Mouse (Mus musculus) adipocyte (in vitro differentiated cells): ENCODE measurements around the gene Sbp.
"Not testable (repeated sequence)": the region's sequence is repeated elsewhere in the genome, so short reads cannot be mapped to it uniquely, and the experiment has no call there.

Experiments used
- DNase-seq: peaks from one replicate; pipeline ENCODE4 v3.0.0-alpha.2; 2016; ENCODE audit warnings: low spot score

Sbp gene

DNA sequence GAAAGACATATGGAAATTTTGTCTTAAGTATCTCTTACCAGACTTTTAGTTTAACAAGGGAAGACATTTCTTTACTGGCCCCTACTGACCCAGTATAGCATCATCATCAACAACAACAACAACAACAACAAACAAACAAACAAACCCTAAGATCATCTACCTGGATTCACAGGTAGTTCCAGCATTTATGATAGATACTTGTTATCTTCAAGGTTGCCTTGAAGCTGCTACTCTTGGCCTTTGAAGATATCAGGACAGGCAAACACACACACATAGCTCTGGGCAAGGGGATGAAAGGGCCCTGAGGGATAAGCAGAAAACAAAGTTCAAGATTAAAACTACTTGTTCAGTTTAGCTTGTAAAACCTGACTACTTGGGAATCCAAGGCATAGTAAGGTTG lies at the start of gene Sbp:
Sbp (plus strand) TSS at position 301 of the 400 bp plus-strand sequence.
- DNase-seq: no peak

DNA sequence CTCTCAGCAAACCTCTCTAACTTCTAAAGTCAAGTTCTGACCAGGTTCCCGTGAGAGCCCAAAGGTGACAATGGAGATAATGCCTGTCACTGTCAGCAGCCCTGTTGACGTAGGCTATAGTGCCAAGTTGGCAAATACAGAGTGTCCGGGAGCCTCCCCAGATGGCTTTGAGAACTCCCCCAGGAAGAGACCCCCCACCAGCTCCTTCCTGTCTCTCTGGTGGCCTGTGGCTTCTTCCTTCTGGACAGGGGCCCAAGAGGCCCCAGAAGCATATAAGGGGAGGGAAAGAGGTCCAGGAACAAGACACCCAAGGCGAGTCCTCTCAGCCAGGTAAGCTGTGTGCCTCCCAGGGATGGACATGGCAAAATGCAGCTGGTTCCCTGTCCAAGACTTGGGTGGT lies 24.3 kb upstream of the Sbp start, which contains the start of gene Dcpp3:
Dcpp3 (plus strand) TSS at position 301 of the 400 bp plus-strand sequence.
- not testable (repeated sequence) for DNase-seq

DNA sequence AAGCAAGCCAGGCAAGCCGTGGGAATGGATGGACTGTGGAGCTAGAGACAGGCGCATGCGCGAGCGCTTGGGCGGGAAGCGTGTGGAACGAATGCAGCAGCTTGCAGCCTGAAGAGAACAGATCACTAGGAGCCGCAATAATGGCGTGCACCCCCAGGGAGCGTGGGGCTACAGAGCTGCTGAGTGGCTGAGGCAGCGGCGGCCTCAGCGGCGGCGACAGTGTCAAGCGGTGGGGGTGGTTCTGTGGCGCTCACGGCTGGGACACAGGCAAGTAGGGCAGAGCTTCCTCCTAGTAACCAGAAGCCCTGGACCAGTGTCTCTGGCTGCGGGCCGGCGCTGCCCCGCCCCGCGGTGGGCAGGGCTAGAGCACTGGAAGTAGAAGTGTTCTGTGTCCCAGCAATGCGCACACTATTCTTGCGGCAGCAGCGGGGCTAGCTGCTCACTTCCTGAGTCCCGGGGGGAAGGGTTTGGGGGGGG lies 16.9 kb upstream of the Sbp start:
- DNase-seq: peak; percentile 93

DNA sequence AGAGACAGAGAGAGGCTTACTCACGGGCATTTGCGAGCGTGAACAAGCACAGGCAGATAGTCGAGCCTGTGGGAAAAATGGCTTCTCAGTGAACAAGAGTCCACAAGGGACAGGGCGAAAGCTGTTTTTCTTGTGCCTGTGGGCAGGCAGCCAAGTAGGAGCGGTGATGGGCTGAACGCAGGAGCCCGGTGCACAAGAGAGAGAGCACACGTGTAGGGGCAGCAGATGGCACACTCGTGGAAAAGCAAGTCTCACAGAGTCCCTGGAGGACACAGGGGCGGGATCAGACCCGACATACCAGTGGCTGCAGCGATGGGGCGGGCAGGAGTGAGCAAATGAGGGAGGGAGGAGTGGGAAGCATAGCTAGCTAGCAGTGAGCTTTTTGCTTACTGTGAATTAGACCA lies 16.4 kb upstream of the Sbp start:
- DNase-seq: peak; percentile 76

DNA sequence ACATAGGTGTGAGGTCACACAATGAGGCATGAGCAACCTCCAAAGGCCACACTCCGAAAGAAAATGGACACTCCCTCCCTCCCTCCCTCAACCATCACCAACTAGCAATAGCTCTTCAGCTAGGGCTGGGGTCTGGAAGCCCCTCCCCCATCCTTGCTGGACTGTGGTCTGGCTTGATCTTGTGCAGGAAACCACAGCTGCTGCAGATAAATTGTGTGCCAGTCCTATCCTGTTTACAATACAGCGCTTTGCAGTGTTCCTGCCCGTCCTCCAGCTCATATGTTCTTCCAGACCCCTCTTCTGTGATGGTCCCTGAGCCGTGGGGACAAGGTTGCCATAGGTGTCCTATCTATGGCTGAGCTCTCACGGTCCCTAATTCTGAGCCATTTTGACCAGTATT lies 10.3 kb upstream of the Sbp start:
- peak; percentile 1 for DNase-seq

DNA sequence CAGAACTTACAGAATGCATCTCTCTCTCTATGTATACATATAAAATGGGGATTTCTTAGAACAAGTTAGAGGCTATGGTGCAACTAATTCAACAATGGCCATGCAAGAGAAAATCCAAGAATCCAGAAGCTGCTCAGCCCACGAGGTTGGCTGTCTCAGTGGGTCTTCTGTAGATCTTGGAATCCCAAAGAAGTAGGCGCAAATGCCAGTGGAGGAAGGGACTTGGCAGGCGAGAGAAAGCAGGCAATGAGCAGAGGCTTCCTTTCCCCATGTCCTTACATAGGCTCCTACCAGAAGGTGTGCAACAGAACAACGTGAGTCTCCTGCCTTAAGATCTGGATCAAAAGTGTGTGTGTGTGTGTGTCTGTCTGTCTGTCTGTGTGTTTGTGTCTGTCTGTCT lies 6.0 kb downstream of the Sbp start:
- not testable (repeated sequence) for DNase-seq

DNA sequence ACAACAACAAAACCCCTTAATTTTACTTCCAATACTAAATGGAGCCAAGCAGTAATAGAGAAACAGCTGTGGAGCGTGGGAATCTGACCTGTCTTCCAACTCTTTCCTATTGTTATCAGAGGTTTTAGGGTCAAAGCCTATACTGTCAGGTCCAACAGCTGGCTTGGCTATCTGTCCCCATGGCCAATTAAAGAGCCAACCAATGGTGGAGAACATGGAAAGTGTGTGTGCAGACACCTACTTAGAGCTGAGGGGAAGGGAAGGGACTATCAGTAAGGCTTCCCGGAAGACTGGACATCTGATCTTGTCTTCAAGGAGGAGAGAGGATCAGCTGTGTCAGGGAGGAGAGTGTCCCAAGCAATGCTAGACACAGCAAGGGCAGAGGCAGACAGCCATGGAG lies 7.6 kb downstream of the Sbp start:
- DNase-seq: no peak

DNA sequence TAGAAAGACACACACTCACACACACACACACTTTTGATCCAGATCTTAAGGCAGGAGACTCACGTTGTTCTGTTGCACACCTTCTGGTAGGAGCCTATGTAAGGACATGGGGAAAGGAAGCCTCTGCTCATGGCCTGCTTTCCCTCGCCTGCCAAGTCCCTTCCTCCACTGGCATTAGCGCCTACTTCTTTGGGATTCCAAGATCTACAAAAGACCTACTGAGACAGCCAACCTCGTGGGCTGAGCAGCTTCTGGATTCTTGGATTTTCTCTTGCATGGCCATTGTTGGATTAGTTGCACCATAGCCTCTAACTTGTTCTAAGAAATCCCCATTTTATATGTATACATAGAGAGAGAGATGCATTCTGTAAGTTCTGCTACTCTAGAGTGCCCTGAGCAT lies 9.4 kb downstream of the Sbp start:
- DNase-seq: not testable (repeated sequence)

DNA sequence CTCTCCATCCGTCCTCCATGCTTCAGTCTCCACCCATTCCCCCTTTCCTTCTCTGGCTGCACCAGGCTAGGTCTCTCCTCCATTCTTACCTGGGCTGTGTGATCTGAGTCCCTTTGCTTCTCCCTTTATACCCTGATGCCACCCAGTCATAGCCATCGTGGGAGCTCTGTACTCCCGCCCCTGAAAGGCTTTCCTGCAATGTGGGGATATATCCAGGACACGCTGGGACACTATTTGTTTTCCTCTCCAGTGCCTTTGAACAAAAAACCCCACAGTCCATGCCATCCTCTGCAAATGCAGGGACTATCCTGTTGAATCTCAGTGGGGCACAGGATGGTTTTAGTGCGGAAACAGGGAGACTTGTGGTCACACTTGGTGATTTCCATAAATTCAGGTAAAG lies 13.7 kb downstream of the Sbp start, which contains the start of gene Sbpl:
Sbpl (minus strand) TSS at position 101 of the 400 bp plus-strand sequence.
- DNase-seq: no peak

DNA sequence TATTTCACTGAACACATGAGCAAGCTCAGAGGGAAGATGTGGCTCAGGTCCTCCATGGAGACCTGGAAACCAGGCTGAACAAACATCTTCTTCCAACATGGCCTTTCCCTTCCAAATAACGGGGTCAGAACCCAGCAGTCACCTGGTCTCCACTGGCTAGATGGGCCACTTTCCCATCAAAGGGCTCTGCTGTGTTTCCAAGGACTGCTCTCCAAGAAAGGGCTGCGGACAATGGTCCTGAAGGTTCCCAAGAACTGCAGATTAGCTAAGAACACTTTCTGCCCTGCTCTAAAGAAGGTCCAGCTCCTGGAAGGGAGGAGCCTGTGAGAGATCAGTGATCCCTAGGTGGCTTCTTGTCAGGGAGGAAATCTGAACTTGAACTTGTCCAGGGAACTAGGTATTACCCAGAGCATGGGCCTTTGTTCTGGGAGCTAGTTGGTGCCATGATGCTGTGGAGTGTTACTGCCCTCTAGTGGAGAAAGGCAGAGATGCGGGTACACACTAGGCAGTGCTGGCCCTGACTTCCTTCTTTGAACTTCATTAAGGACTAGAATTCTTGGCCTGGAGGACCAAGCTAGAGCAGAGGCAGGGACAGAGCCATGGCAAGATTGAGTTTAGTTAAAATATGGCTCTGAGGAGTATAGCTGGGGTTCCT lies 18.7 kb downstream of the Sbp start:
- DNase-seq: peak; percentile 91

DNA sequence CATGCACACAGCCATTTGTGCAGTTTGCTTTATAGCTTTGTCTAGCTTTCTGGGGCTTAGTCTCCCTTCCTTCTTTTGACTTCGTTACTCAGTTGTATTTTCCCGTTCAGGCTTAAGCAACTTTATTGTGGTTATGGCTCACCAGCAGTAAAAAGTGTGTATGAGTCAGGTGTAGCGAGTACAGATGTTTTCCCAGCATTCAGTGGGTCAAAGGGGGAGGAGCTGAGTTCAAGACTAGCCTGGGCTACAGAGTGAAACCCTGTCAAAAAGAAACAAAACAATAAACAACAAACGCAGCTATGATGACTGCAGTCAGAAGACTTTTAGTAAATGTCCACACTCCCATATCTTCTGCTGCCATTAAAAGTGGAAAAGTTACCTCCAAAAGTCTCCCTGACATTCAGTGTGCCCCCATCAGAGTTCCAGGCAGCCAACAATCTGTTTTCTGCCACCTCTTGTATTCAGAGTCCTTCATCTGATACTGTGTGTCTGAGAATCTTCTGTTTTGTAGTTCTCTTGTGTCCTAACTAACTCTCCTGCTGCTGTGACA lies 20.2 kb downstream of the Sbp start:
- DNase-seq: no peak

DNA sequence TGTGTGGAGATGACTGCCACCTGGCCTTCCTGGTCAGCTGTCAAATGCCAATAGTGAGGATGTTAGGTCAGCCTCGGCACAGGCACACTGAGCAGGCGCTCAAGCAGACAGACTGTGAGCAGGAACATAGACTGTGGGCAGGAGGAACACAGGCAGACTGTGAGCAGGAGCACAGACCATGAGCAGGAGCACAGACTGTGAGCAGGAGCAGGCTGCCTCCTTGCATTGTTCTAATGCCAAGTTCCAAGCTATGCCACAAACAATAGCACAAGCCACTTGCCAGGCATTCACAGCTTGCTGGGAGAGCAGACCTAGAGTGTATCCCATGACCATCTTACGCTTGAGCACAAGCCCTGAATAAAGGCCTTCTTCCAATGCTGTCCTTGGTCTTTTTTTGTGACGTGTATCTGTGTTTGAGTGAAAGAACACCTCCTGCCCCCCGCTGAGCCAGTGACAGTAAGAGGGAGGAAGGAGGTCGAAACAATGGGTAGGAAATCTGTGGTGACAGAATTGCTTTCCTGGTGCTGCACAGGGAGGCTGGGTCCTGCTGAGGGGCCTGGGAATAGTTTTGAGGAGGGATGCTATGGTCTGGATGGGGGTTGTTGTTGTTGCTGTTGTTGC lies 24.4 kb downstream of the Sbp start:
- DNase-seq: no peak

DNA sequence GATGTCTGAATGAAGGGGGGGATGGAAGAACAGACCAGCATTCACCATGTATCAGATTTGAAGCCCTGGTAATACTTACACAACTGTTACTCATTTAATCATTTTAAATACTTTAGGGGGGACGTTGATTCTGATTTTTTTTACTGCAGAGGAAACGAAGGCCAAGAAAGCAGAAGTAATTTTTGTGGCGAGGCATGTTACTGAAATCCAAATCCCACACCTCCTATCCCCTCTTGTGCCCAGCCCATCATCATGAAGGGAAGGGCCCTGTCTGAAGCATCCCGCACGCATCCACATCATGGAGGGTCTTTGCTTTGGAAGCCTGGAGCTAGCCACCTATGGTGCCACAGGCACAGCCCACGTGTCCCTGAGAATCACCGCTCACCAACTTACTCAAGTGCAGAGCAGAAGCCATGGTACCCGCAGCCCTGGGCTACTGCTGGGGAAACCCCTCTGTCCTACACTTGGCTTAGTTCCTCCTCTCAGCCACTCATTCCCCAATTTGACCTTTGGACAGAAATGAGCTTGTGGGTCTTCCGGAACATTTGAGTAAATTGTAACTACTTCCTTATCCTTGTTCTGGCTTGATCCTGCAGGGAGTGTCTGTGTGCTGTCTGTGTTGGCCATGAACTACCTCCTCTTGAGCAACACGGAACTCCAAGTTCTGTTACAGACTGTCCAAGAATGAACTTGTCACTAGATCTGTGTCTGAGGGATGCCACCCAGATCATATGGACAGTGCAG lies 25.4 kb downstream of the Sbp start:
- peak; percentile 77 for DNase-seq

DNA sequence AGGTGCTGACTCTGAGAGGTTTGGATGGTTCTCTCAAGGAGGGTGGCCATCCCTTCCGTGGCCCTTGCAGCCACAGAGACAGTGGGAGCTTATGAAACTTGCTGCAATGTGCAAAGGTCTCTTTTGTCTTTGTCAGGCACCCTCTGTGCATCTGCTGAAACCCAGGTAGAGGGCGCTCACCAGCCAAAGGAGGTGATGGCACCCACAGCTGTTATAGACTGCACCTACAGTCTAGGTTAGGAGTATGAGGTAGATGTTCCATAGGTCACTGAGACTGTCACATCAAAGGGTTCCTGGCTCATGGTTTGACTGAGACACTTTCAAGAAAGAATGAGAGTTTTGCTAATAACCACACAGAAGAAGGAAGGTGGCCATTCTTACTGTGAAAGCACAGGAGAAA lies 27.3 kb downstream of the Sbp start:
- DNase-seq: no peak

DNA sequence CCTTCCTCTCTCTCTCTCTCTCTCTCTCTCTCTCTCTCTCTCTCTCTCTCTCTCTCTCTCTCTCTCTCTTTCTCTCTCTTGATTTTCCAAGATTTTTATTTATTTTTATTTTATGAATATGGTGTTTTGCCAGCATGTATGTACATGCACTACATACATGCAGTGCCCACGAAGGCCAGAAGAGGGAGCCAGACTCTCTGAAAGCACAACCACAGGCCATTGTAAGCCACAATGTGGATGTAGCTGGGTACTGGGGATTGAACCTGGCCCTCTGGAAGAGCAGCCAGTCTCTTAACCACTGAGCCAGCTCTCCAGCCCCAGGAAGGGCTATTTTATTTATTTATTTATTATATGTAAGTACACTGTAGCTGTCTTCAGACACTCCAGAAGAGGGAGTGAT lies 27.8 kb downstream of the Sbp start:
- DNase-seq: peak; percentile 83

DNA sequence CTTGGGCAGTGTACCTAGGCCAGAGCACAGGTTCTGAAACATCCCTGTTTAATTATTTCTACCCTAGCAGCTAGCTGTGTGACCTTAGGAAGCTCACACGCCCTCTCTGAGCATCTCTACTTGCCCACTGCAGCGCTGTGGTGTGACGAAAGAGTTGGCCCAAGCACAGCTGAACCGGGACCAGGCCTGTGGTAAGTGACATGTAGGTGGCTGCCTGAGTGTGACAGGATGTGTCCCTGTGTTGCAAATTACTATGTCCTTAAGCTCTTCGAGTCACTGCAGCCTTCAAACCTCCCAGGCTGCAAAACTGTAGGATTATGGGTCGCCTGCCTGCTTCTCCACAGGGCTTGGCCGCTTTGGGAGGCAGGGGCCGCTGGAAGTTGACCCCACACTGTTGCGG lies 29.8 kb downstream of the Sbp start:
- DNase-seq: no peak

DNA sequence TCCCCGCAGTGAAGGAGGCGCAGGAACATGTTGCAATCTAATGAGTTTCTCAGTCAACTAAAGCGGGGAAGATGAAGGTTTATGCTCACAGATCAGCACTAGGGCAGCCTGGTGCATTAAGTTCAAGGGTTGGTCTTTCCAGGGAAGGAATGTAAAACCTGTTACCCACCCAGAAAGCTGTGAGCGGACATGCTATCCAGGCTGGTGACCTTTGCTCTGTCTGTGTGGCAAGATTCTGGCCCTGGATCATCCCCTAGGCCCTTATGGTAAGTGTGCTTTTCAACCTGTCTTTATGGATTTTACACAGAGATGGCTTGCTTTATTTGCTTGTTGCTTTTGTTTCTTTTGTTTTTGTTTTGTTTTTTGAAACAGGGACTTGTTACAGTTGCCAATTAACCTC lies 35.2 kb downstream of the Sbp start:
- no peak for DNase-seq

DNA sequence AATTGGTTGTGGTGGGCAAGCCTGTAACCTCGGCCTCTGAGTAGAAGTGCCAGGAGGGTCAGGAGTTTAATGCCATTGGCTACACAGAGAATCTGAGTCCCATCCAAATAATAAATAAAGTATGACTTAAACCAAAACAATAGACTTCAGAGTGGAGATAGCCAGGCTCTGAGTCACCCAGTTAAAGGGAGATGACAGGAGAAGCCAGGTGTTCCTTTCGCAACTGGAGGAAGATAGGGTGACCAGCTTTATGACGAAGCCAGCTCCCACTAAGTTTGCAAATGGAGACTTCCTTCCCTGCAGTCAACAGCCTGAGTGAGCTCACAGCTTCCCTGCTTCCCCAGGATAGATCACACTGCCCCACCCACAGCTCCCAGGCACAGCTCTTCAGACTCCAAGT lies 38.0 kb downstream of the Sbp start:
- DNase-seq: no peak

DNA sequence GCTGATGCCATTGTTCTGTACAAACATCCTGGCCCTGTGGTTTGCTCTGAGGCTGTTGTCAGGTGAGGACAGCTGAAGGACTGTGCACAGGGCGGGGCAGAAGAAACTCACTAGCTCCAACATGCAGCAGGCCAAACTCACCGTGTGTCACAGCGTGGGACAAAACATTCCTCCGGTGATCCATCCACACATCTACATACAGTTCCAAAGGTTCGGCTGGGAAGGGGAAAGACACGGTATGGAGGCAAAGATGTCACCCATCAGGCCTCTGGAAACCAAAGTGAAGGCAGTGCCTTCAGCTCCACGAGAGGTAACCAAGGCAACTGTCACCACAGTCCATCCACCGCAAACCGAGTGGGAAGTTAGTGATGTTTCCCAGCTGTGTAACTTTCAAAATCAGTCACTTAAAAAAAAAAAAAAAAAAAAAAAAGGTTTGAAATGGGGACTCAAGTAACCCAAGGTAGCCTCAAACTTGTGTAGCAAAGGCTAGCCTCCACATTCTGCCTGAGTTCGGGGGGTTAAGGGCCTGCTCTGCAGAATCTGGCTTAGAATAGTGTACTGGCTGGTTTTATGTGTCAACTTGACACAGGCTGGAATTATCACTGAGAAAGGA lies 38.9 kb downstream of the Sbp start, which contains the start of gene Prss30:
Prss30 (minus strand) TSS at position 270 of the 613 bp plus-strand sequence.
- no peak for DNase-seq

DNA sequence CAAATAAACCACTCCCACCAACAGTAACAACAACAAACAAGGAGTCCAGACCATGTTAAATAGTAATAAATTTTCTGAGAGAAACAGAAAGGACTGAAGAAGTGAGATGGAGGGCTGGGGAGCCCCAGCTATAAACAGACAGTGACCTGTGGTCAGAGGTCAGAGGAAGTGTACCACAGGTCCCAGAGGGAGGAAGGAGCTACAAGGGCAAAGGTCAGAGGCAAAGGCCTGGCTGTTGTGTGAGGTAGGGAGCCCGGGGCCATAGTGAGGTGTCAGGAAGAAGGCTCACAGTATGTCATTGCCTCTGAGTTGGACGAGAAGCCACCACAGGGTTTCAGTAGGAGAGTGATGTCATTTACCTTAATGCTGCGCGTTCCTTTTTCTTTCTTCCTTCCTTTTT lies 41.4 kb downstream of the Sbp start:
- no peak for DNase-seq

DNA sequence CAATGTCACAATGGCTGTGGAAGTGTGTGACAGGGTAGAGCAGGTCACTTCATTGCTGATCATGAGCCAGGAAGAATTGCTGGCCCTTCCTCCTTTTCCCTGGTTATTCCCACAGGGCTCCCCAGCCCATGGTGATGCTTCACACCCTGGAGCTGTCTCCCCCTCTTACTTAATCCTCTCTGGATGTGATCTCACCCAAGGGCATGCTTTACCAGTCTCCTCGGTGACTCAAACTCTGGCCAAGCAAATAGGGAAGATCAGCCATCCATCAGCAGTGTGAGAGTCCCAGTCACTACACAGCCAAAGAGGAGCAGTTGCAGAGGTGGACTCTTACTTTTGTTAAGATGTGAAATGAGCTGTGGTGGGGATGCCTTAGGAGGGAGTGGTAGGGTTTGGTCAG lies 43.5 kb downstream of the Sbp start:
- no peak for DNase-seq

DNA sequence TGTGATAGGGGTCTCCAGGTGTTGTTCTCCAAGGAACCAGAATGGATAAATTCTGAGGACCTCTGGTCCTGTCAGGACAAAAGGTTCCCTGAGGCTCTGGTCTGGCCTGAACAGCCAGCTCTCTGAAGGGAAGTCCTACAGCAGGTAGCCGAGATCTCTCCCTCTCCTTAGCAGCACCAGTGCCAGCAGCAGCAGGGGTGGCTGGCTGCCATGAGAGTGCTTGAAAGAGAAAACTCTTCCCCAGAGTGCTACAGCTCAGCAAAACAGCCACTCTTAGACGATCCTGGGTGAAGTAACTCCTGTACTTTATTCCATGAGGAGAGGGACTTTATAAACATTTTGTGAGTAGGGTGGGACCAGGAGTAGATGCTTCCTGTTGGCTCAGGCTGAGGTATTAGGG lies 48.3 kb downstream of the Sbp start:
- DNase-seq: no peak
